Mouse (Mus musculus) forebrain, embryonic 15.5 days (tissue): Measurements from ENCODE around the gene Tas1r1. TPM values are rescaled to one million over a fixed set of nuclear protein-coding genes. Genes with fewer than 3 reads are reported as not detected.
A peak's percentile ranks its signal among the peaks of the same experiment; 100 is the strongest.
"Not testable (repeated sequence)": the region's sequence is repeated elsewhere in the genome, so short reads cannot be mapped to it uniquely, and the experiment has no call there.

Source experiments
- ATAC-seq: fragments of 200-750 bp; cut with Nextera tagmentation; replicated peaks from 2 replicates; pipeline ENCODE4 v1.8.0; 2017; ENCODE audit warnings: mild to moderate bottlenecking, moderate TSS enrichment, moderate library complexity
- H3K27ac ChIP-seq: fragments of 300-500 bp; sonication (generic); replicated peaks from 2 replicates; pipeline ENCODE4 v1.5.1; 2015; ENCODE audit warnings: mild to moderate bottlenecking, inconsistent platforms
- H3K27me3 ChIP-seq: fragments of 300-500 bp; sonication (generic); 2 replicates; pipeline ENCODE4 v1.6.1; 2015; ENCODE audit warnings: inconsistent platforms
- H3K36me3 ChIP-seq: fragments of 300-500 bp; sonication (generic); 2 replicates; pipeline ENCODE4 v1.6.1; 2015; ENCODE audit warnings: mild to moderate bottlenecking, inconsistent platforms
- H3K4me1 ChIP-seq: fragments of 300-500 bp; sonication (generic); 2 replicates; pipeline ENCODE4 v1.6.1; 2015; ENCODE audit warnings: inconsistent platforms
- H3K4me2 ChIP-seq: fragments of 300-500 bp; sonication (generic); replicated peaks from 2 replicates; pipeline ENCODE4 v1.6.1; 2015; ENCODE audit warnings: mild to moderate bottlenecking, inconsistent platforms
- H3K4me3 ChIP-seq: fragments of 300-500 bp; sonication (generic); 2 replicates; pipeline ENCODE4 v1.5.1; 2015; ENCODE audit warnings: mild to moderate bottlenecking, inconsistent platforms
- H3K9ac ChIP-seq: fragments of 300-500 bp; sonication (generic); replicated peaks from 2 replicates; pipeline ENCODE4 v1.6.1; 2015; ENCODE audit warnings: mild to moderate bottlenecking, inconsistent platforms
- H3K9me3 ChIP-seq: fragments of 300-500 bp; sonication (generic); 2 replicates; pipeline ENCODE4 v1.6.1; 2016; ENCODE audit warnings: inconsistent platforms
- WGBS: fragments of 180-500 bp; shearing (Covaris S2); methylation state at CpG from one replicate; pipeline ENCODE4 v1.1.7; 2015; ENCODE audit warnings: mixed read lengths; 5-methylcytosine and 5-hydroxymethylcytosine counted together
- polyA plus RNA-seq: library from polyadenylated mRNA; unstranded; fragments of >200 nt; fragmentation: Nextera tagmentation; extraction: Ambion mirVana; gene quantifications from 2 replicates; pipeline ENCODE4 v1.2.1, GENCODE M21; 2015

Tas1r1 gene
- polyA plus RNA-seq, 1 experiment from 2014 or later: 1.5 TPM

GRCm38 (mm10) chr4:152039831-152040310 lies 1.5 kb upstream of the Tas1r1 start:
- 4% methylated on average over 25 of the region's 25 CpGs for WGBS
- ATAC-seq: no peak
- peak overlapping the region; percentile 94 for H3K4me2 ChIP-seq
- no peak overlapping the region; the same call in 1 of the 2 replicates for H3K27ac ChIP-seq
- no peaks in the 10 kb centered on the region for H3K27me3 ChIP-seq
- peaks cover 37% of the 10 kb centered on the region for H3K36me3 ChIP-seq
- H3K9ac ChIP-seq: peak overlapping the region; percentile 79
- H3K9me3 ChIP-seq: no peaks in the 10 kb centered on the region
- H3K4me3 ChIP-seq: peak overlapping the region; percentile 100
- peaks cover 15% of the 10 kb centered on the region for H3K4me1 ChIP-seq

- peaks cover 33% of the 10 kb centered on the region for H3K36me3 ChIP-seq
- H3K9ac ChIP-seq: peak within 1 kb of the TSS; percentile 79
- peaks cover 15% of the 10 kb centered on the region for H3K4me1 ChIP-seq
- no peaks in the 10 kb centered on the region for H3K27me3 ChIP-seq
- H3K4me2 ChIP-seq: peak within 1 kb of the TSS; percentile 94
- ATAC-seq: peak; percentile 93
- H3K4me3 ChIP-seq: peak within 1 kb of the TSS; percentile 100
- H3K9me3 ChIP-seq: no peaks in the 10 kb centered on the region
- under 1% methylated on average over 72 of the region's 86 CpGs for WGBS
- peak within 1 kb of the TSS; percentile 48 for H3K27ac ChIP-seq
Measured at GRCm38 (mm10) chr4:152038985-152039830, 840 bp upstream of the Tas1r1 start, which contains the start of gene Nol9. TSS of gene Nol9 (plus strand) at chr4:152039321.

GRCm38 (mm10) chr4:152036464-152036863 lies 1.9 kb downstream of the Tas1r1 start:
- H3K9ac ChIP-seq, H3K4me3 ChIP-seq, H3K4me2 ChIP-seq, H3K9me3 ChIP-seq, H3K27me3 ChIP-seq, ATAC-seq, H3K36me3 ChIP-seq, H3K27ac ChIP-seq: not testable (repeated sequence)
- 90% methylated on average over 6 of the region's 6 CpGs for WGBS
- peaks cover 15% of the 10 kb centered on the region for H3K4me1 ChIP-seq

- no peak overlapping the region for H3K4me3 ChIP-seq
- H3K4me2 ChIP-seq: no peak overlapping the region
- H3K27ac ChIP-seq: no peak overlapping the region
- peaks cover 17% of the 10 kb centered on the region for H3K4me1 ChIP-seq
- H3K27me3 ChIP-seq: no peaks in the 10 kb centered on the region
- H3K9ac ChIP-seq: no peak overlapping the region
- ATAC-seq: no peak
- WGBS: 86% methylated on average over 13 of the region's 13 CpGs
- H3K9me3 ChIP-seq: no peaks in the 10 kb centered on the region
- no peaks in the 10 kb centered on the region for H3K36me3 ChIP-seq
Measured at GRCm38 (mm10) chr4:152032922-152033321, 5.4 kb downstream of the Tas1r1 start.

GRCm38 (mm10) chr4:152029997-152030396 lies 8.4 kb downstream of the Tas1r1 start:
- Histone ChIP-seq H3K36me3 (no peaks in the 10 kb centered on the region), H3K4me3 (no peak overlapping the region), H3K27me3 (no peaks in the 10 kb centered on the region), H3K27ac (no peak overlapping the region), H3K9me3 (no peaks in the 10 kb centered on the region), H3K4me2 (no peak overlapping the region), H3K4me1 (peaks cover 39% of the 10 kb centered on the region), H3K9ac (no peak overlapping the region)
- 62% methylated on average over 4 of the region's 4 CpGs for WGBS
- ATAC-seq: no peak

- Histone ChIP-seq H3K4me1 (peaks cover 48% of the 10 kb centered on the region), H3K4me2 (no peak overlapping the region; the same call in 1 of the 2 replicates), H3K27me3 (no peaks in the 10 kb centered on the region), H3K9me3 (no peaks in the 10 kb centered on the region), H3K9ac (no peak overlapping the region), H3K4me3 (no peak overlapping the region), H3K36me3 (no peaks in the 10 kb centered on the region), H3K27ac (no peak overlapping the region)
- 49% methylated on average over 5 of the region's 5 CpGs for WGBS
- ATAC-seq: no peak
Measured at GRCm38 (mm10) chr4:152029087-152029486, 9.3 kb downstream of the Tas1r1 start.

- H3K27me3 ChIP-seq: no peaks in the 10 kb centered on the region
- 0 out of 2 replicates have a peak overlapping the region, but pooled peaks have one; percentile 66 for H3K27ac ChIP-seq
- no peaks in the 10 kb centered on the region for H3K9me3 ChIP-seq
- WGBS: 66% methylated on average over 15 of the region's 15 CpGs
- H3K36me3 ChIP-seq: 0 out of 2 replicates have a peak, but pooled peaks cover 1% of the 10 kb centered on the region
- H3K4me3 ChIP-seq: peak overlapping the region; percentile 91
- no peak for ATAC-seq
- peak overlapping the region; percentile 98 for H3K4me2 ChIP-seq
- H3K4me1 ChIP-seq: peaks cover 52% of the 10 kb centered on the region
- peak overlapping the region; percentile 81 for H3K9ac ChIP-seq
Measured at GRCm38 (mm10) chr4:152028456-152028855, 9.9 kb downstream of the Tas1r1 start.

GRCm38 (mm10) chr4:152027524-152027923 lies 10.8 kb downstream of the Tas1r1 start, which contains the start of gene Zbtb48:
TSS of gene Zbtb48 (minus strand) at chr4:152027671.
- H3K4me2 ChIP-seq: peak within 1 kb of the TSS; percentile 98
- H3K27ac ChIP-seq: peak within 1 kb of the TSS; percentile 68
- no peaks in the 10 kb centered on the region for H3K27me3 ChIP-seq
- peak within 1 kb of the TSS; percentile 91 for H3K4me3 ChIP-seq
- no peaks in the 10 kb centered on the region for H3K9me3 ChIP-seq
- H3K4me1 ChIP-seq: peaks cover 52% of the 10 kb centered on the region
- peak; percentile 99 for ATAC-seq
- peak within 1 kb of the TSS; percentile 81 for H3K9ac ChIP-seq
- WGBS: under 1% methylated on average over 35 of the region's 35 CpGs
- H3K36me3 ChIP-seq: peaks cover 10% of the 10 kb centered on the region; the same call in 1 of the 2 replicates

GRCm38 (mm10) chr4:152026751-152027508 lies 11.4 kb downstream of the Tas1r1 start:
- 1% methylated on average over 41 of the region's 41 CpGs for WGBS
- H3K27ac ChIP-seq: peak overlapping the region; percentile 68
- ATAC-seq: no peak

GRCm38 (mm10) chr4:152024525-152024924 lies 13.8 kb downstream of the Tas1r1 start:
- no peak for ATAC-seq
- Histone ChIP-seq H3K4me1 (peaks cover 45% of the 10 kb centered on the region), H3K9me3 (no peaks in the 10 kb centered on the region), H3K4me3 (no peak overlapping the region), H3K27me3 (no peaks in the 10 kb centered on the region), H3K4me2 (no peak overlapping the region), H3K36me3 (peaks cover 38% of the 10 kb centered on the region), H3K27ac (no peak overlapping the region), H3K9ac (no peak overlapping the region)
- WGBS: 95% methylated on average over 11 of the region's 11 CpGs

More at GRCm38 (mm10) chr4:152026751-152027508, 11.4 kb downstream of the Tas1r1 start:
- H3K9me3 ChIP-seq: no peaks in the 10 kb centered on the region
- peak overlapping the region; percentile 81 for H3K9ac ChIP-seq
- peak overlapping the region; percentile 98 for H3K4me2 ChIP-seq
- H3K27me3 ChIP-seq: no peaks in the 10 kb centered on the region
- peaks cover 13% of the 10 kb centered on the region; the same call in 1 of the 2 replicates for H3K36me3 ChIP-seq
- peak overlapping the region; percentile 91 for H3K4me3 ChIP-seq
- H3K4me1 ChIP-seq: peaks cover 52% of the 10 kb centered on the region

GRCm38 (mm10) chr4:152022506-152022905 lies 15.9 kb downstream of the Tas1r1 start:
- ATAC-seq: no peak
- H3K9ac ChIP-seq: no peak overlapping the region
- WGBS: 89% methylated on average over 8 of the region's 8 CpGs
- no peak overlapping the region for H3K4me2 ChIP-seq
- peaks cover 45% of the 10 kb centered on the region for H3K36me3 ChIP-seq
- no peaks in the 10 kb centered on the region for H3K9me3 ChIP-seq
- H3K27ac ChIP-seq: no peak overlapping the region
- H3K4me1 ChIP-seq: peaks cover 33% of the 10 kb centered on the region
- no peaks in the 10 kb centered on the region for H3K27me3 ChIP-seq
- H3K4me3 ChIP-seq: no peak overlapping the region
